Mouse (Mus musculus): ENCODE data around the gene Dync1li2. TPM values are rescaled to one million over a fixed set of nuclear protein-coding genes. Genes with fewer than 3 reads are reported as not detected.

The Dync1li2 gene
- polyA plus RNA-seq, 1 experiment: 45.0 TPM

DNA sequence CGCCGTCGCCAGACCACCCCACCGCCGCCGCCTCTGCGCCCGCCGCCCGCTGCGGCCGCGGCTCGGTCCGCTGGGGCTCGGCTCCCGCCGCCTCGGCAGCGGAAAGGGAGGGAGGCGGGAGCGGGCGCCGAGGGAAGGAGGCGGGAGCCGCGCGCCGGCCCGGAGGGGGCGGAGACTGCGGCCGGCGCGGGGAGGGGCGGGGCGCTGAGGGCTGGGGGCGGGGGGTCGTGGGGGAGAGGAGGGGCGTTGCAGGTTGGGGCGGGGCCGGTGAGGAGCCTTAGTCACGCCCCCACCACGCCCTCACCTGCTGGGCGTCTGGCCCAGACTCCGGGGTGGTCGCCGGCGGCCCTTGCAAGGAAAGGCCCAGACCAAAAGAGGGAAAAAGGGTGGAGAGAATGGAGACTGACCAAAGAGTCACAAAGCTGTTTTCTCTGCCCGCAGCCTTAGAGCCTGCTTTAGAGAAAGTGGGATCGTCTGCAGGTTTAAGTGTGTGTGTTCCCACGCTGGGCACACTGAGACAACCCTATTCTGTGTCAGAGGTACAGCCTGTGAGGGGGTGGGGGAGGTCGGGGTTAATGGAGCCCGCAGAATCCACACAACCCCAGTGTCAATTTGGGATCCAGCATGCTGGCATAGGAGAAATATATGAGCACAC lies 47.0 kb downstream of the Dync1li2 start, which contains the start of gene Cmtm4:
TSS of gene Cmtm4 (minus strand) at position 105 of the 655 bp plus-strand sequence.
- peaks cover 6% of the 10 kb centered on the region for H3K79me2 ChIP-seq (ENCODE audit: control insufficient read depth, insufficient read depth)
- H3K4me2 ChIP-seq (ENCODE audit: low read depth): peak within 1 kb of the TSS; percentile 83
- peak within 1 kb of the TSS; percentile 29 for H3K4me3 ChIP-seq
- H3K36me3 ChIP-seq (ENCODE audit: control insufficient read depth, insufficient read depth): no peaks in the 10 kb centered on the region
- TF ChIP-seq POLR2A (IDR thresholded peaks at IDR 0.05; ENCODE audit: insufficient read length, low read depth) (peak; percentile 71), REST (IDR thresholded peaks at IDR 0.05; ENCODE audit: insufficient read depth, insufficient read length) (no peak), USF1 (IDR thresholded peaks at IDR 0.05; ENCODE audit: low read depth) (no peak), CEBPB (IDR thresholded peaks at IDR 0.05; ENCODE audit: insufficient read depth, poor library complexity, severe bottlenecking) (no peak), E2F4 (IDR thresholded peaks at IDR 0.05; ENCODE audit: insufficient read depth) (peak; percentile 18), POLR2AphosphoS2 (IDR thresholded peaks at IDR 0.05; ENCODE audit: insufficient read length, low read depth) (peak; percentile 64)
- H3K27me3 ChIP-seq (ENCODE audit: control insufficient read depth, insufficient read depth, insufficient read length): no peaks in the 10 kb centered on the region
- H3ac ChIP-seq (ENCODE audit: control insufficient read depth, insufficient read length): peak within 1 kb of the TSS; percentile 29

DNA sequence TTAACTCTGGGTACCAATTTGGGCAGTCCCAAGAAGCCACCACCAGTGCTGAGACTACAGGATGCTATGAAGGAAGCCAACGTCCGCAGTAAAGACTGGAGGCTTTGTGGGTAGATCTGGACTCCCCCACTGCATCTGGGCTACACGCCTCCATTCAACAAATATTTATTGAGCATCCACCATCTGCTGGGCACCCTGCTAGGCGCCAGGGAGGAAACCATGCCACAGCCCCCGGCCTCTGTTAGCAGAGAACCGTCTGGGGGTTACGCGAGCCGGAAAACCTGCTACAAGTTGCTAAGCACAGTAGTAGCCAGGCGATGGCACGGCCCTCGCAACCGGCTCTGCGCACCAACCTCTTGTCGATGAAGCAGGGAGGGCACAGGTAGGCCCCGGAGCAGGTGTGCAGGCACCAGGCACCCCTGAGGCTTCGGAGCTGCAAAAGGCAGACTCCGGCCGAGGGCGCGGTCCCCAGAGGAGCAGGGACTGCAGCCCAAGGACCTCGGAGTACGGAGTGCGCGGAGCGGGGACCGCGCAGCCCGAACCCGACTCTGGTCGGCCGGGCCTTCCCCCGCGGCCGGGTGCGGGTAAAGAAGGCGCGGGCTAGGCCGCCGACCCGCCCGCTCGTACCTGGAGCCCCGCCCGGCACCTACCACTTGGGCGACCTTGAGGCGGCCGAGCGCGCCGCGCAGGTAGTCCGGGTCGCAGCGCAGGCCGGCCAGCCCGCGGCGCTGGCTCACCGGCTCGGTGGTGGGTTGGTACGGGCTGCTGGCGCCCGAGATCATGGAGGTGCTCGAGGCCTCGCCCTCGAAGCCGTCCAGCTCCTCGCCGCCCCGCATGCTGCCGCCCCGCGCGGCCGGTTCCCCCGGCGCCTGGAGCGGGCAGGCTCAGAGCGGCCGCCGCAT lies 47.8 kb downstream of the Dync1li2 start:
- Histone ChIP-seq H3ac (ENCODE audit: control insufficient read depth, insufficient read length) (peak overlapping the region; percentile 29), H3K27me3 (ENCODE audit: control insufficient read depth, insufficient read depth, insufficient read length) (no peaks in the 10 kb centered on the region), H3K4me3 (peak overlapping the region; percentile 29), H3K79me2 (ENCODE audit: control insufficient read depth, insufficient read depth) (peaks cover 6% of the 10 kb centered on the region), H3K36me3 (ENCODE audit: control insufficient read depth, insufficient read depth) (no peaks in the 10 kb centered on the region), H3K4me2 (ENCODE audit: low read depth) (peak overlapping the region; percentile 83)
- no peak for TF ChIP-seq REST (IDR thresholded peaks at IDR 0.05; ENCODE audit: insufficient read depth, insufficient read length)
- no peak for TF ChIP-seq MYOG (IDR thresholded peaks at IDR 0.05; ENCODE audit: control insufficient read depth in 1 of 3, insufficient read depth in 1 of 3, insufficient read length in 2 of 3, low read depth in 2 of 3)
- no peak for TF ChIP-seq POLR2AphosphoS2 (IDR thresholded peaks at IDR 0.05; ENCODE audit: insufficient read length, low read depth)
- no peak for TF ChIP-seq CEBPB (IDR thresholded peaks at IDR 0.05; ENCODE audit: insufficient read depth, poor library complexity, severe bottlenecking)
- no peak for TF ChIP-seq POLR2A (IDR thresholded peaks at IDR 0.05; ENCODE audit: insufficient read length, low read depth)
- TF ChIP-seq TCF3 (IDR thresholded peaks at IDR 0.05; ENCODE audit: insufficient read length, low read depth): no peak
- TF ChIP-seq TCF12 (IDR thresholded peaks at IDR 0.05; ENCODE audit: insufficient read depth, poor library complexity, severe bottlenecking): no peak
- no peak for TF ChIP-seq SRF (IDR thresholded peaks at IDR 0.05; ENCODE audit: control insufficient read depth, insufficient read length, low read depth)
- no peak for TF ChIP-seq USF1 (IDR thresholded peaks at IDR 0.05; ENCODE audit: low read depth)
- no peak for TF ChIP-seq MAX (IDR thresholded peaks at IDR 0.05; ENCODE audit: low read depth)
- TF ChIP-seq E2F4 (IDR thresholded peaks at IDR 0.05; ENCODE audit: insufficient read depth): no peak
- no peak for TF ChIP-seq MYOD1 (IDR thresholded peaks at IDR 0.05; ENCODE audit: control insufficient read depth in 1 of 3, insufficient read length in 2 of 3, low read depth in 2 of 3)

DNA sequence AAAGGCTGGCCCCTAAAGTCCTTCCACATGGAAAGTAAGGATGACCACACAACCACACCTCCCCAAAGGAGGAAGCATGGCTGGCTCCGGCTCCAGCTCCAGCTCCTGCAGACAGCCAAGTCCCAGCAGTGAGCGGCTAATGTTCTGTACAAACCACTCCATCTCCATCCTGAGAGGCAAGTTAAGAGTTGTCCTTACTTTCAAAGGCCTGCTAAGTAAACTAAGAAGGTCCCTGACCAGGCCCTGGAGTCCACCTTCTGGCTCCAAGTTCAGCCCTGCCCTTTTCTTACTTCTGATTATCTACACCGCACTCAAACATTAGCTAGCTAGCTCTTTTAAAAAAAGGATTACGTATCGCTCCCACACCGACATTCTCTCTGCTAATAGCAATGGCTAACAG lies 49.1 kb downstream of the Dync1li2 start:
- no peak for TF ChIP-seq MYOD1 (IDR thresholded peaks at IDR 0.05; ENCODE audit: control insufficient read depth in 1 of 3, insufficient read length in 2 of 3, low read depth in 2 of 3)
- TF ChIP-seq POLR2A (IDR thresholded peaks at IDR 0.05; ENCODE audit: insufficient read length, low read depth): no peak
- no peak for TF ChIP-seq MYOG (IDR thresholded peaks at IDR 0.05; ENCODE audit: control insufficient read depth in 1 of 3, insufficient read depth in 1 of 3, insufficient read length in 2 of 3, low read depth in 2 of 3)
- no peak for TF ChIP-seq E2F4 (IDR thresholded peaks at IDR 0.05; ENCODE audit: insufficient read depth)
- no peak for TF ChIP-seq REST (IDR thresholded peaks at IDR 0.05; ENCODE audit: insufficient read depth, insufficient read length)
- no peak for TF ChIP-seq USF1 (IDR thresholded peaks at IDR 0.05; ENCODE audit: low read depth)
- TF ChIP-seq MAX (IDR thresholded peaks at IDR 0.05; ENCODE audit: low read depth): no peak
- TF ChIP-seq SRF (IDR thresholded peaks at IDR 0.05; ENCODE audit: control insufficient read depth, insufficient read length, low read depth): no peak
- no peak for TF ChIP-seq POLR2AphosphoS2 (IDR thresholded peaks at IDR 0.05; ENCODE audit: insufficient read length, low read depth)
- no peak for TF ChIP-seq TCF12 (IDR thresholded peaks at IDR 0.05; ENCODE audit: insufficient read depth, poor library complexity, severe bottlenecking)
- TF ChIP-seq CEBPB (IDR thresholded peaks at IDR 0.05; ENCODE audit: insufficient read depth, poor library complexity, severe bottlenecking): no peak
- TF ChIP-seq TCF3 (IDR thresholded peaks at IDR 0.05; ENCODE audit: insufficient read length, low read depth): no peak
- H3K79me2 ChIP-seq (ENCODE audit: control insufficient read depth, insufficient read depth): peaks cover 6% of the 10 kb centered on the region
- no peaks in the 10 kb centered on the region for H3K27me3 ChIP-seq (ENCODE audit: control insufficient read depth, insufficient read depth, insufficient read length)
- no peak overlapping the region for H3ac ChIP-seq (ENCODE audit: control insufficient read depth, insufficient read length)
- H3K36me3 ChIP-seq (ENCODE audit: control insufficient read depth, insufficient read depth): no peaks in the 10 kb centered on the region
- no peak overlapping the region for H3K4me3 ChIP-seq
- no peak overlapping the region for H3K4me2 ChIP-seq (ENCODE audit: low read depth)

DNA sequence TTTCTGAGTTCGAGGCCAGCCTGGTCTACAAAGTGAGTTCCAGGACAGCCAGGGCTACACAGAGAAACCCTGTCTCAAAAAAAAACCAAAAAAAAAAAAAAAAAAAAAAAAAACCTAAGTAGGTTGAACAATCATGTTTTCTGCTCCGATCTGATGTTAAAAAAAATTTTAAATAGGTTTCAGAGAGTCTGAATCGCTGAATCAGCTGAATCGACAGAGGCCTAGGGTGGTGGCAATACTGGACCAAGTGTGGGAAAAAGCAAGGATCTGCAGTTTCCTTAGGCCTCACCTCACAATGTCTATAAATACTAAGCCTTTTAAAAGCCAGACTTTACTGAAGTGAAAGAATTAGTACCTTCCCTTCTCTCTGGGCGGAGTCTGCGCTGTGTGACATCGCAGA lies 49.7 kb downstream of the Dync1li2 start:
- Histone ChIP-seq H3K4me3 (no peak overlapping the region), H3K36me3 (ENCODE audit: control insufficient read depth, insufficient read depth) (no peaks in the 10 kb centered on the region), H3K4me2 (ENCODE audit: low read depth) (no peak overlapping the region), H3ac (ENCODE audit: control insufficient read depth, insufficient read length) (no peak overlapping the region), H3K27me3 (ENCODE audit: control insufficient read depth, insufficient read depth, insufficient read length) (no peaks in the 10 kb centered on the region), H3K79me2 (ENCODE audit: control insufficient read depth, insufficient read depth) (peaks cover 6% of the 10 kb centered on the region)
- no peak for TF ChIP-seq TCF12 (IDR thresholded peaks at IDR 0.05; ENCODE audit: insufficient read depth, poor library complexity, severe bottlenecking)

Measured in myocyte (in vitro differentiated cells).